Mouse (Mus musculus) right cerebral cortex, postnatal 25 days (tissue): ENCODE measurements at regions not wholly inside any gene's neighbourhood (a gene's known extent, or its start where the extent isn't known, plus 50 kb on each side); places are given as distances from the start of the nearest gene placed in this dataset.
A peak's percentile ranks its signal among the peaks of the same experiment; 100 is the strongest.
"Not testable (repeated sequence)": the region's sequence is repeated elsewhere in the genome, so short reads cannot be mapped to it uniquely, and the experiment has no call there.

Source experiments
- DNase-seq: peaks from one replicate; pipeline ENCODE4 v3.0.0; 2022

- DNase-seq = no peak
Measured at GRCm38 (mm10) chr7:60293556-60293955, 153.5 kb upstream of the Snrpn start.

- DNase-seq = peak; percentile 22
Measured at GRCm38 (mm10) chr7:60244187-60244866, 104.3 kb upstream of the Snrpn start.

GRCm38 (mm10) chr7:60243746-60244145, 103.7 kb upstream of the Snrpn start:
- peak; percentile 10 for DNase-seq

DNA sequence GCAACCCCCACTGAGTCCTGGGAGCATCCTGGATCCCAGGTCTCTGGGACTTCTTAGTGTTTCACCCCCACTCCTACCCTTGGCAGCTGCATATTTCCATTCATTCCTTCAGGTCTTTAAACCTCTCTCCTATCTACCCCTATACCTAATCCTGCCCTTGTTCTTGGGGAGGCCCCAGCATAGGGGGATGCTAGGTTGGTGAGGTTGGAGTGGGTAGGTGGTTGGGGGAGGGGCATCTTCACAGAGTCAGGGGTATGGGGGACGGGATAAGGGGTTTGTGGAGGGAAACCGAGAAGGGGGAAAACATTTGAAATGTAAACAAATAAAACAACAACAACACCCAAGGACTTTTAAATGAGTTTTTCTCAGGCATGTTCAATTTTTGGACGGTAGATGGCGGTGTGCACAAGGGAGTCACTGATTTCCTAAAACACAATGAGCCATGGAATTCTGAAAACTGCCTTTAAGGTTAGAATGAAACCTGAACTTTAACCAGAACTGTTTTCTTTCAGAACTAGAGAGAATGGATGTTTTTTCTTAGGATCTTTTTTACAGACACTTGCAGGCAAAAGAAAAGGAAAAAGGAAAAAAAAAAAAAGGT, 98.7 kb upstream of the Snrpn start:
- not testable (repeated sequence) for DNase-seq

DNA sequence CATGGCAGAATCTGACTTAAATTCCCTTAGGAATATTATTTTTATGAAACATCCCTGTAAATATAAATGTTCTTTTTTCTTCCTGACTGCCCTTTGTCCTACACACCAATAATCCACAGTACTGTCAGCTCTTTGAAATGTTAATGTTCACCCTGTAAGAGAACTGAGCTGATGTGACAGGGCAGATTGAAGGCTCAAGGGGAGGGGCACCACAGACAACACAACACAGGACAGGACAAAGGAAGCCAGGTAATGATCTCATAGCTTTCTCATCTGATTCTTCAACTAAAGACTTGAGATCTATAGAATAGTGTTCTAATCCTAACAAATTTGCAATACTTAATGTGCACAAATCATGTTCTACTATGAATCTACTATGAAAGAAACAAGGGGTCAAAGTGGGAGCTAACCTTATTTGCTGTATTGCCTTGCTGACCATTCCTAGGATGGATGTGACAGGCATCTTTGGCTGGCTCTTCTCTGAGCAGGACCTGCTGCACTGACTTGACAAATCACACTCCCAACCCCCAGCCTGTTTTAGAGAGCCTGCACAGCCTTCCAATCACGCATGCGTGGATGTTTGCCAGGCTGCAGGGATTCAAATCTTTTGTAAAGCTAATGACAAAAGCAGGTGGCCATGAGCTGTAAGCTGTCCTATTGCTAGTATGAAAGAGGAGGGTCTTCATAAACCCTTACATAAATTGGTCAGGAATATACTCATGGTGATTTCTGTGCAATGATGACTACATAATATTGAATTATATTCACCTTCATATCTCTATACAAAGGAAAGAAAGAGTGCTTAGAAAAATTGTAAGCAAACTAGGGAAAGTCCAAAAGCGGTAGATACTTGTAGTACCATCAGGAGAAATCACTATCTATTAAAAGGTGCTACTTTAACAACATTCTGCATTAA, 76.6 kb upstream of the Snrpn start:
- DNase-seq = not testable (repeated sequence)
